ENCODE assay signal across 17 mouse cellular contexts in genomic region chr5:77917086-77917676, GRCm38 (mm10).
DNase-seq lines count a peak whose midpoint lies in the region; ATAC-seq lines count a peak whose summit lies in the region.
"Had no signal": no experiment of that assay in that cellular context is flagged by ENCODE, and none has a peak within 500 bp of the region (broad histone marks: within the 10 kb centered on the region; RNA-seq: fewer than 3 reads in every experiment).

No protein-coding gene starts in this region.

- ATAC-seq in hindbrain, embryonic 12.5 days (ENCODE audit: low FRiP score): peak; percentile 75
- ATAC-seq in midbrain, embryonic 14.5 days (ENCODE audit: low FRiP score, low TSS enrichment): peak; percentile 40; the same call in 1 of the 2 replicates
- ATAC-seq in liver, embryonic 11.5 days (replicated peaks; ENCODE audit: low FRiP score): no peak
- ATAC-seq: forebrain, embryonic 15.5 days; intestine, postnatal 0 days had no signal

- H3K9ac ChIP-seq in hindbrain, embryonic 12.5 days: no peak overlapping the region
- H3K9ac ChIP-seq in midbrain, embryonic 14.5 days (replicated peaks; ENCODE audit: low read length): no peak overlapping the region
- H3K9ac ChIP-seq in liver, embryonic 11.5 days (ENCODE audit: low read depth, low read length): no peak overlapping the region
- H3K9ac ChIP-seq: forebrain, embryonic 15.5 days; heart, embryonic 15.5 days; limb, embryonic 13.5 days; liver, embryonic 14.5 days; lung, embryonic 15.5 days had no signal

- no peaks in the 10 kb centered on the region for H3K27me3 ChIP-seq in hindbrain, embryonic 12.5 days
- H3K27me3 ChIP-seq in hindbrain, embryonic 10.5 days (ENCODE audit: insufficient read depth, poor library complexity, severe bottlenecking): no peaks in the 10 kb centered on the region
- no peaks in the 10 kb centered on the region for H3K27me3 ChIP-seq in midbrain, embryonic 14.5 days (ENCODE audit: control insufficient read depth, insufficient read depth, low read length)
- H3K27me3 ChIP-seq in liver, embryonic 11.5 days (replicated peaks; ENCODE audit: control insufficient read depth, insufficient read depth, low read length): no peaks in the 10 kb centered on the region
- H3K27me3 ChIP-seq: forebrain, embryonic 15.5 days; heart, embryonic 15.5 days; limb, embryonic 13.5 days; lung, embryonic 15.5 days had no signal

- no peaks in the 10 kb centered on the region for H3K36me3 ChIP-seq in hindbrain, embryonic 12.5 days
- H3K36me3 ChIP-seq in hindbrain, embryonic 10.5 days: no peaks in the 10 kb centered on the region
- H3K36me3 ChIP-seq in midbrain, embryonic 14.5 days (ENCODE audit: control insufficient read depth, insufficient read depth, low read length): no peaks in the 10 kb centered on the region
- H3K36me3 ChIP-seq in liver, embryonic 11.5 days (ENCODE audit: control insufficient read depth, insufficient read depth, low read length): no peaks in the 10 kb centered on the region
- H3K36me3 ChIP-seq: forebrain, embryonic 15.5 days; heart, embryonic 15.5 days; limb, embryonic 13.5 days; lung, embryonic 15.5 days had no signal

- 0 out of 2 replicates have a peak overlapping the region, but pooled peaks have one; percentile 17 for H3K27ac ChIP-seq in hindbrain, embryonic 12.5 days
- no peak overlapping the region for H3K27ac ChIP-seq in hindbrain, embryonic 10.5 days
- H3K27ac ChIP-seq in midbrain, embryonic 14.5 days (replicated peaks; ENCODE audit: low read depth, low read length): no peak overlapping the region
- H3K27ac ChIP-seq in liver, embryonic 11.5 days (ENCODE audit: low read depth, low read length): no peak overlapping the region
- H3K27ac ChIP-seq: forebrain, embryonic 15.5 days; heart, embryonic 15.5 days; limb, embryonic 13.5 days; liver, embryonic 14.5 days; lung, embryonic 15.5 days; macrophage had no signal

- DNase-seq in hindbrain, embryonic 10.5 days (ENCODE audit: low spot score): no peak
- peak; percentile 35 for DNase-seq in retina, embryonic 14.5 days (ENCODE audit: low spot score)
- DNase-seq in retina, postnatal 1 day: no peak
- peak; percentile 46 for DNase-seq in midbrain, embryonic 14.5 days
- no peak for DNase-seq in liver, embryonic 11.5 days (ENCODE audit: low spot score)
- DNase-seq in B cell, adult 2 months: no peak
- DNase-seq: adrenal gland, adult 2 months; cerebellum, adult 9-11 months; gastrocnemius, postnatal 36 days had no signal

- WGBS in hindbrain, embryonic 12.5 days: 55% methylated on average over 7 of the region's 7 CpGs
- 73% methylated on average over 7 of the region's 7 CpGs for WGBS in hindbrain, embryonic 10.5 days
- WGBS in midbrain, embryonic 14.5 days: 37% methylated on average over 7 of the region's 7 CpGs
- WGBS in liver, embryonic 11.5 days: 57% methylated on average over 7 of the region's 7 CpGs

- H3K9me3 ChIP-seq in hindbrain, embryonic 12.5 days (replicated peaks): no peaks in the 10 kb centered on the region
- H3K9me3 ChIP-seq in hindbrain, embryonic 10.5 days: no peaks in the 10 kb centered on the region
- H3K9me3 ChIP-seq in midbrain, embryonic 14.5 days (ENCODE audit: control insufficient read depth, low read length): no peaks in the 10 kb centered on the region
- H3K9me3 ChIP-seq in liver, embryonic 11.5 days (ENCODE audit: control insufficient read depth, low read length): no peaks in the 10 kb centered on the region
- H3K9me3 ChIP-seq: forebrain, embryonic 15.5 days; heart, embryonic 15.5 days; limb, embryonic 13.5 days; lung, embryonic 15.5 days had no signal

- peaks cover 5% of the 10 kb centered on the region; the same call in 1 of the 2 replicates for H3K4me1 ChIP-seq in hindbrain, embryonic 12.5 days
- no peaks in the 10 kb centered on the region for H3K4me1 ChIP-seq in hindbrain, embryonic 10.5 days (replicated peaks)
- H3K4me1 ChIP-seq in midbrain, embryonic 14.5 days (ENCODE audit: control insufficient read depth, insufficient read depth, low read length): peaks cover 9% of the 10 kb centered on the region; the same call in 1 of the 2 replicates
- no peaks in the 10 kb centered on the region for H3K4me1 ChIP-seq in liver, embryonic 11.5 days (replicated peaks; ENCODE audit: control insufficient read depth, insufficient read depth, low read length)
- H3K4me1 ChIP-seq: forebrain, embryonic 15.5 days; heart, embryonic 15.5 days; limb, embryonic 13.5 days; lung, embryonic 15.5 days had no signal

- H3K4me3 ChIP-seq in hindbrain, embryonic 12.5 days: no peak overlapping the region
- H3K4me3 ChIP-seq in hindbrain, embryonic 10.5 days: no peak overlapping the region
- H3K4me3 ChIP-seq in midbrain, embryonic 14.5 days (replicated peaks; ENCODE audit: low read depth, low read length): no peak overlapping the region
- no peak overlapping the region for H3K4me3 ChIP-seq in liver, embryonic 11.5 days (ENCODE audit: low read depth, low read length)
- H3K4me3 ChIP-seq: forebrain, embryonic 15.5 days; heart, embryonic 15.5 days; limb, embryonic 13.5 days; lung, embryonic 15.5 days had no signal

- H3K4me2 ChIP-seq in hindbrain, embryonic 12.5 days (replicated peaks): no peak overlapping the region
- no peak overlapping the region for H3K4me2 ChIP-seq in midbrain, embryonic 14.5 days (ENCODE audit: low read length)
- H3K4me2 ChIP-seq in liver, embryonic 11.5 days: no peak overlapping the region
- H3K4me2 ChIP-seq: forebrain, embryonic 15.5 days; heart, embryonic 15.5 days; limb, embryonic 13.5 days; lung, embryonic 15.5 days had no signal

Comparison
In these comparisons a context has a peak if more than half of its experiments do, and no peak if none do; other contexts are left out.
1. DNase-seq: peak in retina, embryonic 14.5 days (single experiment) and midbrain, embryonic 14.5 days (single experiment); none in hindbrain, embryonic 10.5 days (single experiment), retina, postnatal 1 day (single experiment), liver, embryonic 11.5 days (single experiment) and B cell, adult 2 months (0 of 2).